Mouse (Mus musculus) layer of hippocampus, adult 2 months (tissue): ENCODE data around the gene Ngf. TPM values are rescaled to one million over a fixed set of nuclear protein-coding genes. Genes with fewer than 3 reads are reported as not detected.
A peak's percentile ranks its signal among the peaks of the same experiment; 100 is the strongest.

ENCODE experiments used
- DNase-seq, 2 experiments: peaks; one replicate each; pipeline ENCODE4 v3.0.0; 2022; ENCODE audit warnings: low spot score in 2 of 2
- H3K27ac ChIP-seq: fragments of 200-600 bp; 2 replicates; pipeline ENCODE4 v1.8.1; 2022
- H3K4me3 ChIP-seq: fragments of 200-600 bp; 2 replicates; pipeline ENCODE4 v1.8.1; 2022; ENCODE audit warnings: mild to moderate bottlenecking
- CTCF ChIP-seq: fragments of 200-600 bp; conservative IDR thresholded peaks from 2 replicates; pipeline ENCODE4 v1.8.1; 2022; ENCODE audit warnings: antibody characterized with exemption, mild to moderate bottlenecking, moderate library complexity
- total RNA-seq, 2 experiments: library from RNA; stranded (reverse); gene quantifications; 2 replicates each; pipeline ENCODE4 v1.2.3; 2021

Gene Ngf
- total RNA-seq, 2 experiments from 2014 or later, result 9.8 to 14.5 TPM

- no peak for DNase-seq
- Histone ChIP-seq H3K4me3 (no peak overlapping the region), H3K27ac (no peak overlapping the region)
- no peak for TF ChIP-seq CTCF
Measured at GRCm38 (mm10) chr3:102523711-102524110, 54.0 kb downstream of the Ngf start.

GRCm38 (mm10) chr3:102524951-102525350 lies 55.2 kb downstream of the Ngf start:
- DNase-seq, result no peak
- Histone ChIP-seq H3K27ac (no peak overlapping the region), H3K4me3 (no peak overlapping the region)
- no peak for TF ChIP-seq CTCF

- Histone ChIP-seq H3K27ac (no peak overlapping the region), H3K4me3 (peak overlapping the region; percentile 6; the same call in 1 of the 2 replicates)
- no peak for DNase-seq
- TF ChIP-seq CTCF, result no peak
Measured at GRCm38 (mm10) chr3:102525856-102526255, 56.1 kb downstream of the Ngf start.

GRCm38 (mm10) chr3:102526481-102526880 lies 56.8 kb downstream of the Ngf start:
- TF ChIP-seq CTCF, result no peak
- Histone ChIP-seq H3K4me3 (peak overlapping the region; percentile 6), H3K27ac (no peak overlapping the region)
- no peak for DNase-seq

- Histone ChIP-seq H3K27ac (no peak overlapping the region), H3K4me3 (no peak overlapping the region)
- no peak for DNase-seq
- TF ChIP-seq CTCF, result no peak
Measured at GRCm38 (mm10) chr3:102534744-102535143, 65.0 kb downstream of the Ngf start.

- no peak for DNase-seq
- TF ChIP-seq CTCF, result no peak
- no peak overlapping the region for H3K4me3 ChIP-seq
Measured at GRCm38 (mm10) chr3:102543646-102544045, 73.9 kb downstream of the Ngf start.

GRCm38 (mm10) chr3:102547536-102547935 lies 77.8 kb downstream of the Ngf start:
- Histone ChIP-seq H3K27ac (no peak overlapping the region), H3K4me3 (no peak overlapping the region)
- DNase-seq, result no peak
- no peak for TF ChIP-seq CTCF

More at GRCm38 (mm10) chr3:102543646-102544045, 73.9 kb downstream of the Ngf start:
- H3K27ac ChIP-seq, result no peak overlapping the region

- no peak for DNase-seq
- TF ChIP-seq CTCF, result no peak
- H3K4me3 ChIP-seq, result no peak overlapping the region
- no peak overlapping the region for H3K27ac ChIP-seq
Measured at GRCm38 (mm10) chr3:102553935-102554670, 84.4 kb downstream of the Ngf start.

- DNase-seq, result no peak
- Histone ChIP-seq H3K27ac (no peak overlapping the region), H3K4me3 (no peak overlapping the region)
- no peak for TF ChIP-seq CTCF
Measured at GRCm38 (mm10) chr3:102556108-102556507, 86.4 kb downstream of the Ngf start.

- H3K27ac ChIP-seq, result no peak overlapping the region
- no peak overlapping the region for H3K4me3 ChIP-seq
- DNase-seq, result no peak
- TF ChIP-seq CTCF, result no peak
Measured at GRCm38 (mm10) chr3:102556645-102557044, 86.9 kb downstream of the Ngf start.
